Mouse (Mus musculus) CH12.LX (cell line): ENCODE measurements around the gene Ranbp6. TPM values are rescaled to one million over a fixed set of nuclear protein-coding genes. Genes with fewer than 3 reads are reported as not detected.

ENCODE experiments used
- DNase-seq: peaks from one replicate; pipeline ENCODE4 v3.0.0-alpha.2; 2013; ENCODE audit errors: extremely low read depth
- H3K27ac ChIP-seq: 2 replicates; pipeline ENCODE4 v1.5.1; 2012; ENCODE audit warnings: low read depth, mild to moderate bottlenecking, control low read depth, moderate library complexity; ENCODE audit not compliant: insufficient read depth
- H3K27me3 ChIP-seq: replicated peaks from 2 replicates; pipeline ENCODE3; 2012; ENCODE audit warnings: inconsistent platforms
- H3K36me3 ChIP-seq, 2 experiments: replicated peaks in 1 of 2; 2 replicates each; pipeline versions ENCODE3 to v1.6.1; 2012; ENCODE audit warnings: inconsistent platforms in 1 of 2, low read length in 1 of 2, mild to moderate bottlenecking in 1 of 2, mixed read lengths in 1 of 2, moderate library complexity in 1 of 2; ENCODE audit not compliant: control insufficient read depth in 1 of 2, insufficient read depth in 1 of 2
- H3K4me1 ChIP-seq, 2 experiments: 2 replicates each; pipeline ENCODE4 v1.6.1; 2012; ENCODE audit warnings: inconsistent platforms in 1 of 2, moderate library complexity in 1 of 2; ENCODE audit not compliant: insufficient read depth in 2 of 2, control insufficient read depth in 1 of 2
- H3K4me2 ChIP-seq: 2 replicates; pipeline ENCODE4 v1.6.1; 2012; ENCODE audit warnings: low read depth, mild to moderate bottlenecking, control low read depth; ENCODE audit not compliant: poor library complexity, insufficient read depth, severe bottlenecking
- H3K4me3 ChIP-seq, 3 experiments: fragments of 150-350 bp in 1 of 3; sonication (generic) in 1 of 3; replicated peaks in 1 of 3; 2 replicates each; pipeline versions ENCODE3 to v1.5.1; 2011 to 2012; ENCODE audit warnings: low read depth in 2 of 3, low read length in 2 of 3, mild to moderate bottlenecking in 2 of 3, moderate library complexity in 2 of 3, control low read depth in 1 of 3, improper control_type of control experiment in 1 of 3, inconsistent platforms in 1 of 3, mixed read lengths in 1 of 3; ENCODE audit not compliant: poor library complexity in 1 of 3
- H3K79me2 ChIP-seq: replicated peaks from 2 replicates; pipeline ENCODE4 v1.6.1; 2012; ENCODE audit warnings: mild to moderate bottlenecking, moderate library complexity; ENCODE audit not compliant: control insufficient read depth, poor library complexity, insufficient read depth, severe bottlenecking; ENCODE audit errors: extremely low read depth
- H3K9ac ChIP-seq: 2 replicates; pipeline ENCODE4 v1.6.1; 2012; ENCODE audit warnings: low read depth, mild to moderate bottlenecking, control low read depth, moderate library complexity; ENCODE audit not compliant: insufficient read depth
- H3K9me3 ChIP-seq: replicated peaks from 2 replicates; pipeline ENCODE3; 2012; ENCODE audit warnings: low read length, inconsistent platforms, mixed read lengths
- BHLHE40 ChIP-seq: IDR thresholded peaks from 2 replicates; pipeline ENCODE4 v1.6.1; 2011; ENCODE audit warnings: mild to moderate bottlenecking, low read depth, low read length, improper control_type of control experiment
- CHD2 ChIP-seq: IDR thresholded peaks from 2 replicates; pipeline ENCODE4 v1.6.1; 2011; ENCODE audit warnings: low read length, improper control_type of control experiment
- CTCF ChIP-seq, 2 experiments: IDR thresholded peaks in 1 of 2; conservative IDR thresholded peaks in 1 of 2; 2 replicates each; pipeline ENCODE4 v1.5.1; 2011 to 2012; ENCODE audit warnings: low read depth in 2 of 2, low read length in 2 of 2, improper control_type of control experiment in 1 of 2, inconsistent platforms in 1 of 2, mild to moderate bottlenecking in 1 of 2, moderate library complexity in 1 of 2
- E2F4 ChIP-seq: IDR thresholded peaks from 2 replicates; pipeline ENCODE4 v1.6.1; 2011; ENCODE audit warnings: low read depth, low read length, improper control_type of control experiment; ENCODE audit not compliant: insufficient replicate concordance
- ELF1 ChIP-seq: IDR thresholded peaks from 2 replicates; pipeline ENCODE4 v1.6.1; 2014; ENCODE audit warnings: low read depth, mild to moderate bottlenecking, inconsistent platforms, low read length, improper control_type of control experiment
- GABPA ChIP-seq: IDR thresholded peaks from 2 replicates; pipeline ENCODE4 v1.6.1; 2012; ENCODE audit warnings: low read depth, low read length, improper control_type of control experiment, inconsistent platforms; ENCODE audit not compliant: insufficient replicate concordance
- JUN ChIP-seq: IDR thresholded peaks from 2 replicates; pipeline ENCODE4 v1.6.1; 2011; ENCODE audit warnings: low read depth, mild to moderate bottlenecking, low read length, improper control_type of control experiment, moderate library complexity; ENCODE audit not compliant: insufficient read depth
- MAFK ChIP-seq: IDR thresholded peaks from 2 replicates; pipeline ENCODE4 v1.6.1; 2011; ENCODE audit warnings: low read length, improper control_type of control experiment; ENCODE audit not compliant: insufficient replicate concordance
- MYC ChIP-seq: IDR thresholded peaks from 2 replicates; pipeline ENCODE4 v1.6.1; 2011; ENCODE audit warnings: low read depth, mild to moderate bottlenecking, improper control_type of control experiment, low read length
- NRF1 ChIP-seq: IDR thresholded peaks from 2 replicates; pipeline ENCODE4 v1.6.1; 2014; ENCODE audit warnings: low read depth, mild to moderate bottlenecking, inconsistent platforms, low read length, improper control_type of control experiment, moderate library complexity
- PAX5 ChIP-seq: IDR thresholded peaks from 2 replicates; pipeline ENCODE4 v1.6.1; 2012; ENCODE audit warnings: low read length, inconsistent platforms, mixed read lengths
- POLR2A ChIP-seq: IDR thresholded peaks from 2 replicates; pipeline ENCODE4 v1.6.1; 2011; ENCODE audit warnings: low read depth, mild to moderate bottlenecking, improper control_type of control experiment, low read length
- POLR2AphosphoS2 ChIP-seq: IDR thresholded peaks from 2 replicates; pipeline ENCODE4 v1.6.1; 2011; ENCODE audit warnings: low read depth, low read length, improper control_type of control experiment
- SIN3A ChIP-seq: IDR thresholded peaks from 2 replicates; pipeline ENCODE4 v1.6.1; 2012; ENCODE audit warnings: low read length, improper control_type of control experiment, inconsistent platforms
- SMC3 ChIP-seq: IDR thresholded peaks from 2 replicates; pipeline ENCODE4 v1.6.1; 2011; ENCODE audit warnings: low read depth, low read length, improper control_type of control experiment
- TBP ChIP-seq: conservative IDR thresholded peaks from 2 replicates; pipeline ENCODE4 v1.6.1; 2011; ENCODE audit warnings: low read depth, low read length, improper control_type of control experiment
- UBTF ChIP-seq: IDR thresholded peaks from 2 replicates; pipeline ENCODE4 v1.6.1; 2012; ENCODE audit warnings: low read depth, mild to moderate bottlenecking, inconsistent platforms, low read length, improper control_type of control experiment, moderate library complexity
- USF1 ChIP-seq: IDR thresholded peaks from 2 replicates; pipeline ENCODE4 v1.6.1; 2014; ENCODE audit warnings: low read depth, mild to moderate bottlenecking, inconsistent platforms, low read length, improper control_type of control experiment
- ZC3H11A ChIP-seq: IDR thresholded peaks from 2 replicates; pipeline ENCODE4 v1.6.1; 2012; ENCODE audit warnings: low read depth, mild to moderate bottlenecking, inconsistent platforms, low read length, improper control_type of control experiment
- ZNF384 ChIP-seq: IDR thresholded peaks from 2 replicates; pipeline ENCODE4 v1.6.1; 2012; ENCODE audit warnings: low read depth, low read length, improper control_type of control experiment, inconsistent platforms
- dilution Hi-C: fragments of 300-500 bp; cut with MboI; formaldehyde crosslinking; loops from 2 replicates; pipeline ENCODE4 v1.14.3; 2020; ENCODE audit warnings: low sequenced_read_pairs; ENCODE audit not compliant: extremely low pct_unique_long_range_greater_than_20kb, extremely low pct_ligation_motif_present
- in situ Hi-C: fragments of 300-500 bp; cut with MboI; formaldehyde crosslinking; loops from 3 replicates; pipeline ENCODE4 v1.14.3; 2019; ENCODE audit warnings: low sequenced_read_pairs, low pct_ligation_motif_present, low pct_unique_long_range_greater_than_20kb, mixed read lengths
- polyA plus RNA-seq: library from polyadenylated mRNA; unstranded; fragments of >175 nt; gene quantifications from 2 replicates; pipeline ENCODE4 v1.2.1, GENCODE M21; 2012; ENCODE audit warnings: low read depth; ENCODE audit not compliant: insufficient read length
- total RNA-seq, 2 experiments: library from RNA; depleted of rRNA; stranded (reverse); fragments of 300-350 nt in 1 of 2; fragments of >200 nt in 1 of 2; gene quantifications; 2 replicates each; pipeline ENCODE4 v1.2.3; 2012 to 2014

Ranbp6 gene
- total and polyA plus RNA-seq, 3 experiments = 7.0 to 12.1 (median 8.4) TPM

DNA sequence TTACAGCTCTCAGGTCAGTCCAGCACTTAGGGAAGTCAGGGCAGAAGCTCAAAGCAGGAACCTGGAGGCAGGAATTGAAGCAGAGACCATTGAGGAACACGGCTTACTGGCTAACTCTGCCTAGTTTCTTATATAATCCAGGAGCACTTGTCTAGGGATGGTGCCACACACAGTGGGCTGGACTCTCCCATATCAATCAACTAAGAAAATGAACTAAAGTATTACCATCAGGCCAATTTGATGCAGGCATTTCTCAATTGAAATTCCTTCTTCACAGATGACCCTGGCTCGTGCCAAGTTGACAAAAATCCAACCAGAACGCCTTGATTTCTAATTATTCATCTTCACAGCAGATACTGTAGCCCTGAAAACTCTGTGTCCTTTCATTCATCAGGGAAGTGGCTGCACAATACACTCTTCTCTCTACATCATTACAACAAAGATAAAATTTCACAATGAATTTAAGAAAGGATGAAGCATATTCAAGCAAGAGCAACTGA lies 25.9 kb upstream of the Ranbp6 start:
- dilution Hi-C loops (no loop called here), in situ Hi-C loops (no loop called here)
- no peak overlapping the region for H3K4me2 ChIP-seq
- no peaks in the 10 kb centered on the region for H3K36me3 ChIP-seq
- DNase-seq = no peak
- no peak overlapping the region for H3K4me3 ChIP-seq
- TF ChIP-seq UBTF (no peak), ZC3H11A (no peak), MAFK (no peak), USF1 (no peak), CHD2 (no peak), CTCF (conservative IDR thresholded peaks at IDR 0.05 in 1 of 2, IDR thresholded peaks at IDR 0.05 in 1 of 2; ENCODE audit: low read depth in 2 of 2, low read length in 2 of 2) (no peak), SMC3 (no peak), SIN3A (no peak), NRF1 (no peak), ZNF384 (no peak), POLR2A (no peak), E2F4 (no peak), PAX5 (no peak), JUN (no peak), BHLHE40 (no peak), TBP (no peak), ELF1 (no peak), POLR2AphosphoS2 (no peak), MYC (no peak)
- H3K27ac ChIP-seq = no peak overlapping the region
- H3K27me3 ChIP-seq = no peaks in the 10 kb centered on the region
- no peaks in the 10 kb centered on the region for H3K79me2 ChIP-seq
- no peaks in the 10 kb centered on the region for H3K4me1 ChIP-seq
- H3K9me3 ChIP-seq = peaks cover 3% of the 10 kb centered on the region
- no peak overlapping the region for H3K9ac ChIP-seq

DNA sequence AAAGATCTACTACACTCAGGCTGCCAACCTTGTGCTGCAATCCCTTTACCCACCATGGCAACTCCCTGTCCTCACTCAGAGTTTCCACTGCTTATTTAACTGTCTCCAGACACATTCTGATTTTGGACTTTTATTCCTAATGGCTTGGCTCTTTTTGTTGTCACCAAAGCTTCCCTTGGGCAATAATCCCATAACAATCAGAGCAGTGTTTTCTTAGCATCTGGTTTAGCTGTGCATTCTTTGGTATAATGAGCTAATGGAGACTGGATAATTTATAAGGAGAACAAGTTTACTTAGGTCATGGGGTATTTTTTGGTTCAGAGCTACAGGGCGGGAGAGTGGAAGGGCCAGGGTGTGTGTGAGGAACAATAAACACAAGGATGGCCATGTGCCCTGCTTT lies 25.4 kb upstream of the Ranbp6 start:
- peaks cover 3% of the 10 kb centered on the region for H3K9me3 ChIP-seq
- H3K79me2 ChIP-seq = no peaks in the 10 kb centered on the region
- no peak overlapping the region for H3K9ac ChIP-seq
- no peak for TF ChIP-seq GABPA
- TF ChIP-seq POLR2A = no peak
- in situ Hi-C loops = no loop called here
- H3K4me3 ChIP-seq = no peak overlapping the region
- H3K27me3 ChIP-seq = no peaks in the 10 kb centered on the region
- DNase-seq = no peak
- dilution Hi-C loops = no loop called here
- no peak overlapping the region for H3K4me2 ChIP-seq
- H3K27ac ChIP-seq = no peak overlapping the region
- no peaks in the 10 kb centered on the region for H3K4me1 ChIP-seq
- H3K36me3 ChIP-seq = no peaks in the 10 kb centered on the region
